Mouse (Mus musculus): Measurements from ENCODE around the gene Zfp296. TPM values are rescaled to one million over a fixed set of nuclear protein-coding genes. Genes with fewer than 3 reads are reported as not detected.
"Not testable (repeated sequence)": the region's sequence is repeated elsewhere in the genome, so short reads cannot be mapped to it uniquely, and the experiment has no call there.

The Zfp296 gene
- total RNA-seq, 2 experiments from 2014 or later: 0.35 to 0.49 TPM

- peak; percentile 41 to 45 for DNase-seq
Measured at GRCm38 (mm10) chr7:19562643-19563410, 14.3 kb upstream of the Zfp296 start, which contains the start of gene Ppp1r37. Ppp1r37 (minus strand) TSS chr7:19563076.

- DNase-seq: no peak
Measured at GRCm38 (mm10) chr7:19563884-19564283, 13.2 kb upstream of the Zfp296 start.

- no peak for DNase-seq
Measured at GRCm38 (mm10) chr7:19564455-19564854, 12.6 kb upstream of the Zfp296 start.

- no peak for DNase-seq
Measured at GRCm38 (mm10) chr7:19565803-19566202, 11.3 kb upstream of the Zfp296 start.

GRCm38 (mm10) chr7:19567426-19567825, 9.7 kb upstream of the Zfp296 start:
- DNase-seq: no peak

- no peak for DNase-seq
Measured at GRCm38 (mm10) chr7:19569647-19570046, 7.4 kb upstream of the Zfp296 start.

GRCm38 (mm10) chr7:19572926-19573775, 3.9 kb upstream of the Zfp296 start:
- peak; percentile 84 to 89 for DNase-seq

GRCm38 (mm10) chr7:19573776-19574140, 3.3 kb upstream of the Zfp296 start:
- no peak for DNase-seq

GRCm38 (mm10) chr7:19575559-19575958, 1.5 kb upstream of the Zfp296 start:
- no peak for DNase-seq

- peak; percentile 23 to 44 for DNase-seq
Measured at GRCm38 (mm10) chr7:19577877-19578414, 859 bp downstream of the Zfp296 start.

GRCm38 (mm10) chr7:19578436-19578835, 1.3 kb downstream of the Zfp296 start:
- DNase-seq: no peak

GRCm38 (mm10) chr7:19579751-19580150, 2.7 kb downstream of the Zfp296 start:
- DNase-seq: no peak

- no peak for DNase-seq
Measured at GRCm38 (mm10) chr7:19580634-19581033, 3.5 kb downstream of the Zfp296 start.

GRCm38 (mm10) chr7:19586269-19586668, 9.2 kb downstream of the Zfp296 start:
- no peak for DNase-seq

GRCm38 (mm10) chr7:19589207-19589606, 12.1 kb downstream of the Zfp296 start:
- peak; percentile 22 to 46 for DNase-seq

- DNase-seq: peak; percentile 68 to 85
Measured at GRCm38 (mm10) chr7:19589917-19590316, 12.8 kb downstream of the Zfp296 start.

- DNase-seq: no peak
Measured at GRCm38 (mm10) chr7:19593061-19593730, 16.1 kb downstream of the Zfp296 start.

- DNase-seq: no peak
Measured at GRCm38 (mm10) chr7:19600562-19600961, 23.5 kb downstream of the Zfp296 start.

GRCm38 (mm10) chr7:19603055-19603454, 26.0 kb downstream of the Zfp296 start:
- DNase-seq: no peak

- peak; percentile 98 to 99 for DNase-seq
Measured at GRCm38 (mm10) chr7:19603849-19604605, 26.9 kb downstream of the Zfp296 start, which contains the start of gene Clasrp. Clasrp (minus strand) TSS chr7:19604486.

GRCm38 (mm10) chr7:19604606-19605214, 27.6 kb downstream of the Zfp296 start:
- not testable (repeated sequence) for DNase-seq

Measured in heart, adult 18-20 months (tissue).